Mouse (Mus musculus) lung, postnatal 25 days (tissue): ENCODE results near the gene Igflr1.
A peak's percentile ranks its signal among the peaks of the same experiment; 100 is the strongest.

Experiments
- DNase-seq: peaks from one replicate; pipeline ENCODE4 v3.0.0; 2022; ENCODE audit warnings: low spot score

Igflr1 gene

DNA sequence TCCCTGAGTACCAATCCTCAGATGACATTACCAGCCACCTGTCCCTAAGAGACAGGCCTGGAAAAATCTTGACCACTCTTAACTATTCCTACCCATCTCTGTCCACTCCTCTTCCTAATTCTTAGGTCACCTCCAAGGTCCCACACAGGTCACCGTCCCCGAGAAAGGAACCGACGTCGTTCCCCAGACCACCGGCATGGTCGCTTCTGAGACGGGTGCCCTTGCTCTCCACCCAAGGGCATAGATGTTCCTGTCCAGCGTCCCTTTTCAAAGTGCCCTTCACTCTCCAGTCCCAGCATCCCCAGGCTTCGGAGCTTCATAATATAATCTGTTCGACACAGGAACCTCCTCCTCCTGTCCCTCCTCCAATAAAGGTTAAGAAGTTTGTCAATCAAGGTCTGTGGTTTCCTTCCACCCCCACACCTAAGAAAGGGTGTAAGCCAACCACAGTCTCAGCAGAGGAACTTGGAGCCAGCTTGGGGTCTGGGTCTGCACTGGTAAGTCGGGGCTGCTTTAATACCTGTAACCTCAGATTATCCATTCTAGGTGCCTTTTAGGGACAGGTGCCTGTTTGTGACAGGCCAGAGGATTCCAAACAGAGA is at the start of gene Igflr1:
Gene Igflr1 (plus strand): TSS at position 458 of the 602 bp plus-strand sequence.
- DNase-seq, result no peak

GRCm38 (mm10) chr7:30518325-30518724 is 46.9 kb upstream of the Igflr1 start:
- no peak for DNase-seq

DNA sequence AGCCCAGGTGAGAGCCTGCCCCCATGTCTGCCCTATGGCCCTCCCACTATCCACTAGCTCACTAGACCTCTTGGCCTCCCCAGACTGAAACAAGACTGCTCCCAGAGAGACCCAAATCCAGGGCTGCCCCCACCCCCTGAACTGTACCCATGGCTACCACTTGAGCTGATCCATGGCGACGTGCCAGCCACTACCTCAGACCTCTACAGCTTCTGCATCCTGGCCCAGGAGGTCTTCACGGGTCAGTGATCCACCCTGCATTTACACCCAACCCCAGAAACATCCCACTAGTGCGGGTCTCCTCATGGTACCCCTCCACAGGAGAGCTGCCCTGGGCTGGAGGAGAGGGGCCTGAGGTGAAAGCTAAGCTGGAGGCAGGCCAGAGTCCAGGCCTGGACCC is 44.8 kb upstream of the Igflr1 start:
- DNase-seq, result no peak

- no peak for DNase-seq
Observed at GRCm38 (mm10) chr7:30520856-30521255, 44.4 kb upstream of the Igflr1 start.

DNA sequence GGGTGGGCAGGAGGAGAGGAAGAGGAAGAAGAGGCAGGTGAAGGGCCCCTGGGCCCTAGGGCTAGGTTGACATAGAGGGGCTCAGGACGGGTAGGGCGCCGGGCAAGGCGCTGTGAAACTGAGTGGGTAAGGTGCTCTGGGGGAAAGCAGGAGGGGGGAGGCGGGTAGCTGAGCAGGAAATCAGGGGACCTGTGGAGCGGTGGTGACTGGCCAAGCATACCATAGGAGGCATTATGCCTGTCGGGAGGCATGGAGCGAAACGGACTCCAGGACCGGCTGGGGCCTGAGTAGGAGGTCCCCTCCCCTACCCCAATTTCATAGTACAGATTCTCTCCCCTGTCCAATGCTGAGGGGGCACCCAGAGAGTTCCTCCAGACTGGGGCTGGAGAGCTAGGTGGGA is 42.4 kb upstream of the Igflr1 start:
- no peak for DNase-seq

GRCm38 (mm10) chr7:30524487-30524886 is 40.7 kb upstream of the Igflr1 start:
- DNase-seq, result no peak

DNA sequence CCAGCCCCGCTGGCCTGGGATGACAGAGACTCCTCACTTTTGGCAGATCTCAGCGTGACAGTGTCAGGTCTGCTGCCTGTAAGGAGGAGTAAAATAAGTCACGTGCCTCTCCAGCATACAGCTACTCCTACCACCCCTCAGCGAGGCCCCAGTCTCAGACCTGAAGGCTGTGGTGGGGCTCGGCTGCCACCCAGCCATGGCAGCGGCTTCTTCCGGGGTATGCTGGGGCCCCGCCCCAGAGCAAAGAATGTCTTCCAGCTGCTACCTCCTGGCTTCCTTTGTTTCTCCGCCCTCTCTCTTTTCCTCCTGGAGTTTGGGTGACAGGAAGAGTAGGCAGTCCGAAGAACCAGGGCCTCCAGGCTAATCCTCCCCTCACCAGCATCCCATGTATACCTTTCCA is 39.3 kb upstream of the Igflr1 start:
- DNase-seq, result peak; percentile 31

DNA sequence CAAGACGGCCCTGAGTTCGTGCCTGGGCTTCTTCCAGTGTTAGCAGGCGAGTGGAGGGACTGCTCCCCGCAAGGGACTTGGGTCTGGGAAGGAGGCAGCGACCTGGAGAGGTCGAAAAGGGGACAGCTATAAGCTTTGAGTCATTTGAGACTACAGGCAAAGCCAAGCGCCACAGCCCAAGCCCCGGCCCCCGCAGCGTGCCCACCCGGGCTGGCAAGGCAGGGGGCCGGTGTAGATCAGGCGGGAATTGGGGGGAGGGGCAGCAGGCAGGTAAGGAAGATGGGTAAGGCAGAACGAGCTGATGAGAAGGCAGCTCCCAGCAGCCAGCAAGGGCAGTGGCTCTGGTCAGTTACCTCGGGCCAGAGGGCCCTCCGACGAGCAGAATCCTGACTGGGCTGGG is 38.8 kb upstream of the Igflr1 start:
- no peak for DNase-seq

GRCm38 (mm10) chr7:30526981-30527380 is 38.2 kb upstream of the Igflr1 start:
- DNase-seq, result no peak

GRCm38 (mm10) chr7:30531291-30531815 is 33.9 kb upstream of the Igflr1 start:
- no peak for DNase-seq

DNA sequence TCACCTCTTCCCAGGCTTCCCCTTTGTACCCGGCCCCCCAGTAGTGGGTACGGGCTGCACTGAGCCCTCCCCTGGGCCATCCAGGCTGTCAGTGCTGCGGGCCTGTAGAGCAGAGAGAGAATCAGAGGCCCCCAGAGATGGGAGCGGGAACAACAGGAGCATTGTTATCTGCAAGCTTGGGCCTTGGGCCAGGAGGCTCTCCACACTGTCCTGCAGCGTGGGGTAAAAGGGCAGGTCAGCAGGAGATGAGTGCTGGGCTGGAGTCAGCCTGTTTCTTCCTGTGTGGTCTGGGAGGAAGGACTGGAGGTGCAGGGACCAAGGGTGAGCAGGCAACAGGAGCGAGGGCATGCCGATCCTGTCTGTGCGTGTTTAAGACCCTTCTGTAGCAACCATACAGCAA is 32.3 kb upstream of the Igflr1 start:
- no peak for DNase-seq

DNA sequence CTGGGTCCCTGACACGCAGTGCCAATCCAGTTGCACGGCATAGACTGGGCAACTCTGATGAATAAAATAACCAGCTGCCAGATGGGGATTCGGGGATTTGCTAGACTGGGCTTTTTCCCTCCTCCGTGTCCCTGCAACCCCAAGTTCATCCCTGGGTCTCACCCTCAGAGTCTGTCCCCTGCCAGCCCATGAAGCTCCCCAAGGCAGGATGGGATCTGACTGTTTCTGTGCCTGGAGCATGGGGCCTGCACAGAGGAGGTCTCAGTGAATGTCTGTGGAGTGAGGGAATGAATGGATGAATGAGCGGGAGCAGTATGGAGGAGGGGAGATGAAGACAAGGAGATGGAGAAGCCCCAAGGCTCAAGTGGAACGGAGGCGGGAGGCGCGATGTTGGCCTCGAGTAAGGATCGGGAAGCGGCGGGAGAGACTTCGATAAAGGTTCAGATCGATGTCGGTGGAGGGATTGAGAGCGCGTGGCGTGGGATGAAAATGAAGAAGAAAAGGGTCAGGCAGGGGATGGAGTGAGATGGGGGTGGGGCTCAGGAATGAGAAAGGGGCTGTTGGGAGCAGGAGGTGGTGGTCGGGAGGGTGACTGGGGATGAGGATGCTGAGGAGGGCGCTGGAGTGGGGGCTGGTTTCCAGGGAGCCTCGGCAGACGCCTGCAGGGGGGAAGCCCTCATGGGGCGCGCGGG is 31.1 kb upstream of the Igflr1 start:
- DNase-seq, result no peak

DNA sequence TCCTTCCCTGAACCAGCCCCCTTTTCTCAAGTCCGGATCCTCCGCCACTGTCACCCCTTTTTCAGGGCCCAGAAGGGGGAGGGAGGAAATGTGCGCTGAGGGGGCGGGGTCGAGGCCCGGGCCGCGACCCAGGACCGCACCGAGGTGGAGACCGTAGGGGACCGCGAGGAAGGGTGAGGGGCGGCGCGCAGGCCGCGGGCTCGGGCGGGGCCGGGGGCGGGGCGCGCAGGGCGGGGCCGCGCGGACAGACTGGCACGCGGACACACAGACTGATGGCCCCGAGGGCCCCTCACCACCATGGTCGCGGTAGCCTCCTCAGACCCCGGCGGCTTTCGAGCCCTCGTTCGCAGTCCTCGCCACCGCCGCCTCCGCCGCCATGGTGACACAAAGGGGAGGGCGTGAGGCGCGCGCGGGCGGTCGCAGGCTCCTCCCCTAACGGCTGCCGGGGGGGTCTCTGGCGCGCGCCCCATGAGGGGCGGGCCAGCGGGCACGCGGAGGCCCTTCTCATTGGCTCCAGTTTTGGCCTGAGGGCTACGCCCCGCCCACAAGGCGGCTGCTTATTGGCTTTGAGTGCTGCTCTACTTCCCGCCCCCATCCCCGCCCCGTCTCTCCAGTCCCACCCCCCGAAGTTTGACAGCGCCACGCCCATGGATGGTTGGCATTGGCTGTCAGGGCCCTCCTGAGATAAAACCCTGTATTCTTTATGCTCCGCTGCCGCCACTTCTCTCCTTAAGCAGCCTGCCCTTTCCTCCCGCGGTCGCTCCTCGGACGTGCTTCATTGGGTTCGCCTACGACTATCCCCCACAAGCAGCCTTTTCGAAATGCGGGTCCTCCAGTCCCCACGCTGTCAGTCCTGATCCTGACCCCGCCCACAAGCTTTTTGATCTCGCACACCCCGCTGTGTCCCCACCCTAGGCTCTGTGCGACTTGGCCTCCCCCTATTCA is 30.3 kb upstream of the Igflr1 start, which contains the start of gene Arhgap33:
Gene Arhgap33 (minus strand): TSS at position 428 of the 945 bp plus-strand sequence.
- DNase-seq, result peak; percentile 96

GRCm38 (mm10) chr7:30540572-30540971 is 24.7 kb upstream of the Igflr1 start:
- no peak for DNase-seq

GRCm38 (mm10) chr7:30544327-30544726 is 20.9 kb upstream of the Igflr1 start:
- DNase-seq, result no peak

- no peak for DNase-seq
Observed at GRCm38 (mm10) chr7:30549880-30550279, 15.3 kb upstream of the Igflr1 start.

DNA sequence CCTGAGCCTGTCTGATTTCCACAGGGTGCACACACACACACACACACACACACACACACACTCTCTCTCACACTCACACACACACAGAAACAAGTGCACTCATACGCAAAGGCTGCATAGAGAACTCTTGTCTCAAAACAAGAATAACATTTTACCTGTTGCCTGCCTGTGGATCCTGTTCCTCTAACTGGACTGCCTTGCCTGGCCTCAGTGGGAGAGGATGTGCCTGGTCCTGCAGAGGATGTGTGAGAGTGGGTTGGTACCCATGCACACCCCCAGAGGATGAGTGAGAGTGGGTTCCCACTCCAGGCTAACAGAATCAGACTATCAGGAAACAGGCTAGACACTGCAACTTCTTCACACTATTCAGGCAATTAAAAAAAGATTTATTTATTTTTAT is 14.6 kb upstream of the Igflr1 start:
- no peak for DNase-seq

GRCm38 (mm10) chr7:30551445-30552101 is 13.7 kb upstream of the Igflr1 start:
- peak; percentile 79 for DNase-seq

DNA sequence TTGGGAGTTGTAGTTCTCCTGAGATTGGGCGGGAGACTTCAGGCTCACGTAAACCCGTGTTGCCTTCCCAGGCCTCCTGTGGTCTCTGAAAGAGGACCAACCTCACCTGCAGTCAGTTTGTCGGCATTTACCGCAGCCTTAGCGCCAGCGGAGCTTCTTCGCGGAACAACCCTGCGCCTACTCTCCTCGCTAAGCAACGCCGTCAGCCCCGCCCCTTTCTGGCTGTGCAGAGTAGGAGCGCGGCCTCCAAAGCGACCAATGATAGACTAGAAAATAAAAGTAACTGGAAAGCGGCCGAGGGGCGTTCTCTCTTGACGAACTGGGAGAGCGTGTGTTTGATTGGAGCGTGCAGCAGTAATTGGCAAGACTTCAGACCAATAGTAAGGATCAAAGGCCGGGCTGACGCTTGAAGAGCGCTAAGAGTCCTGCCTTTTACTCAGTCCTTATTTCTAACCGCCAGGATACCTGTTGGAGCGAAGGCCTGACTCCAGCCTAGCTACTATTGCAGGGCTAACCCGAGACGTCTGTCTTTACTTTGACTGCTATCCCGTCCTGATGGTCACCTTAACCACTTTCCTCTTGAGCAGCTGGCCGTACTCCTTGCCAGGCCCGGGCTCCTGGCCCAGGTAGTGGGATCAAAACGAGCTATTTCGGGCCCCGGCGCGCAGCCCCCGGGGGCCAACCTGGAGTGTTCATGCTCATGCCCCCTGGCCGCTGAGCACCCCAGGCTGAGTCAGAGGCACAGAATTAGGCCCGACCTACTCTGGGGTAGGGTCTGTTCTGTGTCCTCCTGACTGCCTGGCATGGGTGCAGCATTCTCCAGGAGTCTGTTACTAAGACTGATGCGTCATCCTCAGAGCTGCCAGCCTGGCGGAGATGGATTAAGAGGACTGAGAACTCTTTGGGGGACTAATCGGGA is 12.9 kb upstream of the Igflr1 start, which contains the start of the genes Hspb6 and Proser3:
Gene Hspb6 (plus strand): TSS at position 77 of the 919 bp plus-strand sequence.
Gene Proser3 (minus strand): TSS at position 198 of the 919 bp plus-strand sequence.
- DNase-seq, result peak; percentile 98

DNA sequence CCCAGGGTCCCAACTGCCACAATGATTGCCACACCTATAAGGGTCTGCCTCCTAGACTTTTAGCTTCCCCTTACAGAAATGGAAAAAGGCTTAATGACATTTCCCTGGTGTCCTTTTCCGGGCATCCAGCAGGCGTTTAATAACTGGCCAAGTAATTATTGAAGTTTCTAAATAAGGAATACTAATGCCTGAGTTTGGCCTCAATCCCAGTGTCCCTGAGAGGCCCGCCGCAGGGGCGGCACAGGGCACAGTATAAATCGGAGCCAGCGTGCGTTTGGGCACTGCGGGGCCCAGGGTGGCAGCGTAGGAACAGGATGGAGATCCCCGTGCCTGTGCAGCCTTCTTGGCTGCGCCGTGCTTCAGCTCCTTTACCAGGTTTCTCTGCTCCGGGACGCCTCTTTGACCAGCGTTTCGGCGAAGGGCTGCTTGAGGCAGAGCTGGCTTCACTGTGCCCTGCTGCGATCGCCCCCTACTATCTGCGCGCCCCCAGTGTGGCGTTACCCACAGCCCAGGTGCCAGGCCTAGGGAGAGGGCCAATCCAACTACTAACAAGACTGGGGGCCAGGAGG is 12.1 kb upstream of the Igflr1 start:
- DNase-seq, result peak; percentile 14
